Mouse (Mus musculus): ENCODE results near the gene Cnot9. TPM values are rescaled to one million over a fixed set of nuclear protein-coding genes. Genes with fewer than 3 reads are reported as not detected.

Gene Cnot9
- polyA plus RNA-seq (2017; shearing (Covaris generic)) = 37.2 TPM

GRCm38 (mm10) chr1:74505721-74506464 lies at the start of gene Cnot9:
Cnot9 (plus strand) TSS chr1:74506058.

GRCm38 (mm10) chr1:74542451-74542961 lies 36.6 kb downstream of the Cnot9 start, which contains the start of gene Plcd4:
Plcd4 (plus strand) TSS chr1:74542888.

GRCm38 (mm10) chr1:74544184-74544583 lies 38.3 kb downstream of the Cnot9 start, which contains the start of gene Usp37:
Usp37 (minus strand) TSS chr1:74544284.

Other genes starting within 250 kb of the Cnot9 start
- gene Gpbar1, start 227.5 kb upstream of the Cnot9 start, polyA plus RNA-seq (2017; shearing (Covaris generic)) = 1.0 TPM
- 272 TPM for gene Aamp, start 221.3 kb upstream of the Cnot9 start, polyA plus RNA-seq (2017; shearing (Covaris generic))
- gene Pnkd, start 221.1 kb upstream of the Cnot9 start, polyA plus RNA-seq (2017; shearing (Covaris generic)) = 94.0 TPM
- gene Tmbim1, start 200.4 kb upstream of the Cnot9 start, polyA plus RNA-seq (2017; shearing (Covaris generic)) = 18.2 TPM
- 0.15 TPM for gene Catip, start 143.9 kb upstream of the Cnot9 start, polyA plus RNA-seq (2017; shearing (Covaris generic))
- 2.0 TPM for gene Slc11a1, start 130.9 kb upstream of the Cnot9 start, polyA plus RNA-seq (2017; shearing (Covaris generic))
- gene Ctdsp1, start 114.5 kb upstream of the Cnot9 start, polyA plus RNA-seq (2017; shearing (Covaris generic)) = 8.3 TPM
- gene Vil1, start 96.7 kb upstream of the Cnot9 start, polyA plus RNA-seq (2017; shearing (Covaris generic)) = 0.24 TPM
- 0.65 TPM for gene Plcd4, start 36.8 kb downstream of the Cnot9 start, polyA plus RNA-seq (2017; shearing (Covaris generic))
- 21.0 TPM for gene Usp37, start 38.2 kb downstream of the Cnot9 start, polyA plus RNA-seq (2017; shearing (Covaris generic))
- 19.9 TPM for gene Zfp142, start 82.2 kb downstream of the Cnot9 start, polyA plus RNA-seq (2017; shearing (Covaris generic))
- gene Bcs1l, start 82.2 kb downstream of the Cnot9 start, polyA plus RNA-seq (2017; shearing (Covaris generic)) = 16.0 TPM
- gene Rnf25, start 95.3 kb downstream of the Cnot9 start, polyA plus RNA-seq (2017; shearing (Covaris generic)) = 35.3 TPM
- gene Stk36, start 95.4 kb downstream of the Cnot9 start, polyA plus RNA-seq (2017; shearing (Covaris generic)) = not detected
- gene Ttll4, start 155.7 kb downstream of the Cnot9 start, polyA plus RNA-seq (2017; shearing (Covaris generic)) = 37.7 TPM
- not detected for gene Cyp27a1, start 207.5 kb downstream of the Cnot9 start, polyA plus RNA-seq (2017; shearing (Covaris generic))
- gene Prkag3, start 243.2 kb downstream of the Cnot9 start, polyA plus RNA-seq (2017; shearing (Covaris generic)) = not detected